Mouse (Mus musculus): ENCODE measurements around the gene Ube2e2.

Ube2e2 gene

DNA sequence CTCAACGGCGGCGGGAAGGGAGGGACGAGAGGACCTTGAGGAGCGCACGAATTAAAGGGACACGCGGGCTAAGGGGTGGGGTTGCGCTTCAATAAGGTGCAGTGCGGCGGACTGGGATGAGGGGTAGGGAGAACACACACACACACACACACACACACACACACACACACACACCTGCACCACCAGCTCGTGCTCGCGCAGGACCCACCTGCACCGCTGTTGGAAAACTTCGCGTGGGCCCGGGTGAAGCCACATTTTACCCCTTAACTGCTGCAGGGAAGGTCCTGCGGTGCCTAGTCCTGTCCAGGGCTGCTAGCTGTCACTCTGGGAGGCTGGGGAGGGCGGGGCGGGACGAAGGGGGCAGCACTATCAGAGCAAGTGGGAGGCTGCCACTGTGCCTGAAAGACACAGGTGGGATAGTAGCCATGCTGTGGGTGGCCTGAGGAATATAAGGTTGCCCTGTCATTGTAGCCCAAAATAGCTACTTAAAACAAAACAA is at the start of gene Ube2e2:
Gene Ube2e2 (minus strand): TSS at position 321 of the 499 bp plus-strand sequence.
- DNase-seq: no peak

DNA sequence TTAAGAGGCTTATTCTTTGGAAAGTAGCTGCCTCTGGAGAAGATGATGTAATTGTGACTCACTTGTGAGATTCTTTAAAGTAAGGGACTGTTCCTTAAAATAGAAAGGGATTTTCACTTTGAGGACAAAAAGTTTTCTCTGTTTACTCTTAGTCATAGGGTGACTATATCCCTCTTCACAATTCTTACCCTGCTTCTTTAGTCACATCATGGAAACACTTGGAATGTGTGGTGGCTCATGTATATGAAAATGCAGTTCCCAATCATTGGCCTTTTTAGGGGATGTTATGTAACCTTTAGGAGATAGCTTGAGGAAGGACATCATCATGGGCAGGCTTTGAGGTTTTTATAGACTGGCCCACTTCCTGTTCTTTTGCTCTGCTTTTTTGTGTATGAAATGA is 46.0 kb upstream of the Ube2e2 start:
- no peak for DNase-seq

DNA sequence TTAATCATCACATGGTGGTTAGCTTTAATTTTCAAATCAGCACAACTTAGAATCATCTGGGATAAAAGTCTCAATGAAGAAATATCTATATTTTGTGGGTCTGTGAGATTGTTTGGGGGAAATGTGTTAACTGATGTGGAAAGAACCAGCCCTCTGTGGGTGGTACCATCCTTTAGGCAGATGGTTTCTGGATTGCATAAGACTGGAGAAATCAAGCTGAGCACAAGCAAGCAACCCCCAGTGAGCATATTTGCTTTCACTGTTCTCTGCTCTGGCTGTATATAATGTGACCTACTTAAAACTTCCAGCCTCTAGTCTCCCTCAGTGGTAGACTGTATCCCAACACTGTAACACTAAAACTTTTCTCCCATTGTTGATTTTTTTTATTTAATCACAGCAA is 9.5 kb upstream of the Ube2e2 start:
- no peak for DNase-seq

DNA sequence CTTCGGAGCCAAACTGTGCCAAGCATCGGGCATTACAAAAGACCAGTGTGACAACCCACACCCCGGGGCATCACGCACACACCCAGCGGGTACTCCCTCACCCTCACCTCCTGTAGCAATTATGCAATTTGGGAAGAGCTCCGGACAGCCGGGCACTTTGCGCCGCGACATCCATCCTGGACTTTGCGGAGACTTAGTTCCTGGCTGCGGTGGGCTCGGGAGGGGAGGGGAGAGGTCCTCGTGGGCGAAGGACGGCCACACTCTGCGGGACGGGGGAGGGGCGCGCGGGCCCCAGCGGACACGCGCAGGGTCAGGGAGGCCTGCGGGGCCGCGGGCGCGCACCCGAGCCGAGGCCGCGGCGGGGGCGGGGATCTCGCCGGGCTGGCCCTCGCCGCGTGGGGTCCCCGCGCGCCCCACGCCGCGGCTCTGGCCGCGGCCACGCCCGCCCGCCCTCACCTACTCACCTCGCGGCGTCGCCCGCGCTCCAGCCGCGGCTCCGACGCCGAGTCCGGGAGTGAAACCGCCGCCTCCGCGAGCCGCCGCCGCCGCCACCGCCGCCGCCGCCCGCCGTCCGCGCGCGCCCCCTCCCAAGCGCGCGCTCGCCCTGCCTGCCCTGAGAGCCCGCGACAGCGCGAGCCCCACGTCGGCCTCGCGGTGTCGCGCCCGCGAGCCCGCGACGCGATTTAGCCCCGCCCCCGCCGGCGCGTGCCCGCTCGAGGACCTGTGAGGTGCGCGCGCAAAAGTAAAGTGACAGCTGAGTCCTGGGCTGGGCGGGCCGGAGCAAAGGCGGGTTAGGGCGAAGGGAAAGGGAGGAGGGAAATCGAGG is 733 bp downstream of the Ube2e2 start:
- peak; percentile 95 for DNase-seq

GRCm38 (mm10) chr14:18889571-18889970 is 4.5 kb downstream of the Ube2e2 start:
- DNase-seq: no peak

- no peak for DNase-seq
These were observed 11.6 kb downstream of the Ube2e2 start for GRCm38 (mm10) chr14:18882493-18882892.

GRCm38 (mm10) chr14:18870716-18871115 is 23.4 kb downstream of the Ube2e2 start:
- DNase-seq: no peak

GRCm38 (mm10) chr14:18828661-18829060 is 65.4 kb downstream of the Ube2e2 start:
- DNase-seq: no peak

DNA sequence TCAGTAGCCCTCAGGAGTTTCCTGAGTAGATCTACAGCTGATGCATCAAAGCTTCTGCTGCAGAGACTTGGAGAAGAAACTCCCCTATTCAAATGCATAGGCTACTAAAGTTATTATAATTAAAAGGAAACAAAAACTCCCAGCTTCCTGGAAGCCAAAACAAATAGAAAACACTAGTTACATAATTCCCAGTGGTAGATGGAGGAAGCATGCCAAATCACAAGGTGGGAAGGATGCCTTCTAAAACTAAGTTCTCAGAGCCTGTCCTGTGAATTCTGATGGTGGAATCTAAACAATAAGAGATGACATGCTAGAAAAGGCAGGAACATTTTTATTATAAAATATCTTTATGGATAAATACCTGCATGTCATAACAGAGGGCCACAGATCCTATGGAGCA is 67.3 kb downstream of the Ube2e2 start:
- DNase-seq: no peak

GRCm38 (mm10) chr14:18820713-18821112 is 73.4 kb downstream of the Ube2e2 start:
- DNase-seq: no peak

GRCm38 (mm10) chr14:18796857-18797256 is 97.2 kb downstream of the Ube2e2 start:
- DNase-seq: no peak

GRCm38 (mm10) chr14:18795787-18796186 is 98.3 kb downstream of the Ube2e2 start:
- DNase-seq: no peak

- DNase-seq: peak; percentile 23
These were observed 114.9 kb downstream of the Ube2e2 start for GRCm38 (mm10) chr14:18778993-18779675.

- DNase-seq: no peak
These were observed 115.8 kb downstream of the Ube2e2 start for GRCm38 (mm10) chr14:18778241-18778640.

- no peak for DNase-seq
These were observed 117.9 kb downstream of the Ube2e2 start for GRCm38 (mm10) chr14:18776132-18776531.

DNA sequence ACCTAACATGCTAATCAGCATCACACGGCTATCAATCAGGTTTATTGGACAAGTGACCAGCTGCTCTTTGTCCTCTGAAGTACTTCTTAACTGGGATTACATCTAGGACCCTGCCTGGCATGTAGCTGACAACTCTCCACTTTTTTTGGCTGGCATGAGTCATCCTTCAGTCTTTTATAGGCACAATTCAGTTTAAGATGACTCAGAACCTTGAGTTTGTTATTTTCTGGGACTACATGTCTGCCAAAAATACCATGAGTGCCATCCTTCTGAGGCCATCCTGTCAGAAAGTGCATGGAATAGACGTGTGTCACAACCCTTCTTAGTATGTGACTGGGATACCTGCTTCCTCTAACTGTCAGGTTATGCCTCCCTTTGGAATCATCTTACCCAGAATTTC is 120.3 kb downstream of the Ube2e2 start:
- no peak for DNase-seq

- DNase-seq: no peak
These were observed 134.3 kb downstream of the Ube2e2 start for GRCm38 (mm10) chr14:18759601-18760356.

- DNase-seq: no peak
These were observed 135.2 kb downstream of the Ube2e2 start for GRCm38 (mm10) chr14:18758595-18759532.

DNA sequence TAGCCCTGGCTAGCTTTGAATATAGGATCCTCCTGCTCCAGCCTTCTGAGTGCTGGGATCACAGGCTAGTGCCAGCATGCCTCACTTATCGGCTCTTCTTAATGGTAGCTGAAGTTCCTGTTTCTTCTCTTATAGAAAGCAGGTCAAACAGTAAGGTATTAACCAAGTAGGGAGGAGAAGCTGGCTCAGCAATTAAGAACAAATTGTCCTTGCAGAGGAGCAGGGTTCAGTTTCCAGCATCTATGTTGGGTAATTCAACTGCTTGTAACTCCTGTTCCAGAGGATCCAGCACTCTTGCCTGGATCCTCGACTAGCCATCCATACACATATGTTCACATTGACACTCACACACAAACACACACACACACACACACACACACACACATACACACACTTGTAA is 136.1 kb downstream of the Ube2e2 start:
- DNase-seq: peak; percentile 30

GRCm38 (mm10) chr14:18755410-18755809 is 138.7 kb downstream of the Ube2e2 start:
- no peak for DNase-seq

DNA sequence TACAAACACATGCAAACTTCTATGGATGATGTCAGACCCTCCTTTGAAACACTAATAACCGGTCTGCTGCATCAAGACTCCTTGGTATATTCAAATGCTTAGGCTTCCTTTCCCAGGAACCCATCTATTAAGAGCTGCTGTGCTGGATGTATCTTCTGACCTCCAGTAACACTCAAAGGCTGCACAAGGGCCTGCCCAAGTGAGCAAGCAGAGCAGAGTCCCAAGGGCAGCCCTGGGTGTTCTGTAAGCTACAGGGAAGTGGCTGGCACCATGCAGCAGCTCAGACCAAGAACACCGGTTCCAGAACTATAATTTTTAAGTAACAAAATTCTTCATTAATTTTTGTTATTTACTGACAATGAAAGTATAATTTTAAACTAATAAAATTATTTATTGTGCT is 139.5 kb downstream of the Ube2e2 start:
- peak; percentile 45 for DNase-seq

DNA sequence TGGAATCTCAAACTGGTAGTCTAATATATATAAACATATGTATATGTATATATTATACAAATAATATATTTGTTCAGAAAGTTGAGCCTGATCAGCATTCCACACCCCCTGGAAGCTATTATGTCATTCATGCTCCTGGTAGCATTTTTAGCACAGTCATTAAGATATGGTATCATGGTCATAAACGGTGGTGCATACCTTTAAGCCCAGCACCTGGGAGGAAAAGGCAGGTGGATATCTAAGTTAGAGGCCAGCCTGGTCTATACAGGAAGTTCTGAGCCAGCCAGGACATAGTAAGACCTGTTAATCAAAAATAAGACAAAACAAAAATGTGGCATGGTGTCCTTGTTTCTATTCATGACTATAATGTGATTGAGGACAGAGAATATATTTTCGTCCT is 140.1 kb downstream of the Ube2e2 start:
- no peak for DNase-seq
